Mouse (Mus musculus) ES-E14 (cell line): ENCODE results near the gene Bcl2l10.

ENCODE experiments used
- CHD2 ChIP-seq: IDR thresholded peaks from 2 replicates; pipeline ENCODE4 v1.6.1; 2014; ENCODE audit warnings: mild to moderate bottlenecking, low read depth, low read length, inconsistent platforms
- HCFC1 ChIP-seq: IDR thresholded peaks from 2 replicates; pipeline ENCODE4 v1.6.1; 2012; ENCODE audit warnings: low read length, inconsistent platforms, borderline replicate concordance; ENCODE audit not compliant: insufficient read depth
- ZNF384 ChIP-seq: IDR thresholded peaks from 2 replicates; pipeline ENCODE4 v1.6.1; 2012; ENCODE audit warnings: low read depth, low read length, inconsistent platforms

DNA sequence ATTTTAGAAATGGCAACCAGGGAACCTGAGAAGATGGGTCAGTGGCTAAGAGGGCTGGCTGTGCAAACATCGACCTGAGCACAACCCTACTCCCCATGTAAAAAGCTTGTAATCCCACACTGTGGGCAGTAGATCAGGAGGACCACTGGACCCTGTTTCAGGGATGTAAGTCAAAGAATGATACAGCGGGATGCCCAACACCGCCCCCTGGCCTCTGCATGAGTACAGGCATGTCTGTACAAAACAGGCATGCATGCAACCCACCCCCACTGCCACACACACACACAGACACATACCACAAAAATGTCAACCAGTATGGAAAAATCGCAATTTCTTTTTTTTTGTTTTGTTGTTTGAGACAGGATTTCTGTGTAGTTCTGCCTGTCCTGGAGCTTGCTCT, 51.5 kb downstream of the Bcl2l10 start:
- no peak for TF ChIP-seq CHD2
- TF ChIP-seq HCFC1, result no peak
- TF ChIP-seq ZNF384, result no peak
